Mouse (Mus musculus) liver, embryonic 14.5 days (tissue): ENCODE results near the gene Cdh5.

ENCODE experiments used
- CTCF ChIP-seq: IDR thresholded peaks from 2 replicates; pipeline ENCODE4 v1.5.1; 2016; ENCODE audit warnings: antibody characterized with exemption, low read depth, control low read depth
- EP300 ChIP-seq: IDR thresholded peaks from 2 replicates; pipeline ENCODE4 v1.6.1; 2016; ENCODE audit warnings: antibody characterized with exemption, low read depth

- TF ChIP-seq CTCF: no peak
- TF ChIP-seq EP300: no peak
These were observed 71.0 kb downstream of the Cdh5 start for GRCm38 (mm10) chr8:104172420-104172819.
